ENCODE assay signal across 13 mouse cellular contexts in the genomic region with DNA sequence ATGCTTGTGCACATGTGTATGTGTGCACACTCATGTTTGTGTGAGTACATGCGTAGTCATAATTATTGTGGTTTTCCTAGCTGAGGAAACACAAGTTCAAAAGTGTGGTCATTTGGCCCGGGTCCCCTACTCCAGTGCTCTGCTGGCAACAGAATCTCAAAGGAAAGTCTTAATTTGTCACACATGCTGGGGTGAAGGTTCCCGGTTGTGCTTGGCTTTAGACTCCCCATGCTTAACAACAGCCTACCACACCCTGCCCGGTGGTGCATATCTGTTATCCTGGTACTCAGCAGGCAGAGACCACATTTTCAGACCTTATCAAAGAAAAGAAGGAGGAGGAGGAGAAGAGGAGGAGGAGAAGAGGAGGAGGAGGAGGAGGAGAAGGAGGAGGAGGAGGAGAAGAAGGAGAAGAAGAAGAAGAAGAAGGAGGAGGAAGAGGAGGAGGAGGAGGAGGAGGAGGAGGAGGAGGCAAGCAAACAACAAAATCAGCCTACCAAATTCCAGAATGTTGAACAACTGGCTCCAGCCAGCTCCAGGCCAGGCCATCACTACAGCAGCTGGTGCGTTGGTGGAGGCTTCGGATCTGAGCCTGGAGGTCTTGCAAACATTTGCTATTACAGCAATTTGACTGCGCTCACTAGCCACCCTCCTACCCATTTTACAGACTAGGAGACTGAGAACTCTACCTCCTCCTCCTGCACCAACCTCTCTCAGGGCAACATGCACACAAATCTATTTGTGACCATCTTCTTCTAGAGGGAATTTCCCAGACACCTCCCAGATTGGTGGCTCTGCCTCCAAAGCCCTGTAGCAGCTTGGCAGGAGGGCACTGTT. TPM values are rescaled to one million over a fixed set of nuclear protein-coding genes. Genes with fewer than 3 reads are reported as not detected.
DNase-seq lines count a peak whose midpoint lies in the region; ATAC-seq and TF ChIP-seq lines count a peak whose summit lies in the region.
"Had no signal": no experiment of that assay in that cellular context is flagged by ENCODE, and none has a peak within 500 bp of the region (broad histone marks: within the 10 kb centered on the region; RNA-seq: fewer than 3 reads in every experiment).

No protein-coding gene starts in this region.

- no peak overlapping the region for H3K27ac ChIP-seq in kidney, adult 2 months (ENCODE audit: insufficient read depth, low read depth, low read length)
- no peak overlapping the region for H3K27ac ChIP-seq in kidney, embryonic 16.5 days (ENCODE audit: low read length)
- H3K27ac ChIP-seq in heart, embryonic 14.5 days (replicated peaks in 1 of 2; ENCODE audit: control insufficient read depth in 1 of 2, insufficient read depth in 1 of 2, low read depth in 2 of 2, low read length in 2 of 2), result peak overlapping the region in 1 of 2 experiments; percentile 65; a peak in 2 of 4 replicates
- peak overlapping the region; percentile 74 for H3K27ac ChIP-seq in liver, embryonic 15.5 days (replicated peaks)

- DNase-seq in kidney, adult 2 months, result peak; percentile 48
- DNase-seq in adipocyte (ENCODE audit: low spot score), result peak; percentile 87
- no peak for DNase-seq in ovary, postnatal 36 days (ENCODE audit: low spot score)
- no peak for DNase-seq in layer of hippocampus, postnatal 14 days (ENCODE audit: low spot score in 2 of 2)
- DNase-seq in left cerebral cortex, postnatal 4 days, result no peak
- DNase-seq: lung, postnatal 14 days had no signal

- H3K9ac ChIP-seq in kidney, embryonic 16.5 days (replicated peaks; ENCODE audit: low read length), result no peak overlapping the region
- H3K9ac ChIP-seq in heart, embryonic 14.5 days (ENCODE audit: low read length), result 0 out of 2 replicates have a peak overlapping the region, but pooled peaks have one; percentile 50
- 0 out of 2 replicates have a peak overlapping the region, but pooled peaks have one; percentile 0 for H3K9ac ChIP-seq in liver, embryonic 15.5 days

- peaks cover 3% of the 10 kb centered on the region; the same call in 1 of the 2 replicates for H3K4me1 ChIP-seq in kidney, adult 2 months (ENCODE audit: control insufficient read depth, insufficient read depth, low read length)
- H3K4me1 ChIP-seq in kidney, embryonic 16.5 days (ENCODE audit: insufficient read depth, low read length), result peaks cover 19% of the 10 kb centered on the region
- H3K4me1 ChIP-seq in heart, embryonic 14.5 days (ENCODE audit: control insufficient read depth in 2 of 2, insufficient read depth in 2 of 2, low read length in 2 of 2), result peaks cover 22 to 28% of the 10 kb centered on the region in 2 experiments
- H3K4me1 ChIP-seq in liver, embryonic 15.5 days (replicated peaks), result peaks cover 54% of the 10 kb centered on the region

- no peaks in the 10 kb centered on the region for H3K9me3 ChIP-seq in kidney, embryonic 16.5 days (ENCODE audit: low read length)
- H3K9me3 ChIP-seq in heart, embryonic 14.5 days (ENCODE audit: control insufficient read depth, low read length), result no peaks in the 10 kb centered on the region
- no peaks in the 10 kb centered on the region for H3K9me3 ChIP-seq in liver, embryonic 15.5 days (replicated peaks)
- H3K9me3 ChIP-seq: G1E had no signal

- H3K36me3 ChIP-seq in kidney, adult 2 months (ENCODE audit: control insufficient read depth, insufficient read depth, low read length), result no peaks in the 10 kb centered on the region
- no peaks in the 10 kb centered on the region for H3K36me3 ChIP-seq in kidney, embryonic 16.5 days (ENCODE audit: insufficient read depth, low read length)
- H3K36me3 ChIP-seq in heart, embryonic 14.5 days (ENCODE audit: control insufficient read depth, insufficient read depth, low read length), result no peaks in the 10 kb centered on the region
- H3K36me3 ChIP-seq in liver, embryonic 15.5 days (replicated peaks), result no peaks in the 10 kb centered on the region
- H3K36me3 ChIP-seq: G1E had no signal

- 51% methylated on average over 7 of the region's 7 CpGs for WGBS in kidney, adult 2 months
- 57% methylated on average over 7 of the region's 7 CpGs for WGBS in kidney, embryonic 16.5 days
- WGBS in heart, embryonic 14.5 days, result 60% methylated on average over 7 of the region's 7 CpGs
- 48% methylated on average over 7 of the region's 7 CpGs for WGBS in liver, embryonic 15.5 days (ENCODE audit: insufficient replicate concordance)

- no peak for ATAC-seq in kidney, embryonic 16.5 days (ENCODE audit: low FRiP score, low TSS enrichment)
- ATAC-seq in heart, embryonic 14.5 days (ENCODE audit: insufficient number of reproducible peaks, insufficient read depth, low FRiP score, low read depth), result no peak
- peak; percentile 87 for ATAC-seq in liver, embryonic 15.5 days (ENCODE audit: insufficient read depth)

- no peak overlapping the region for H3K4me2 ChIP-seq in kidney, embryonic 16.5 days (replicated peaks; ENCODE audit: low read depth, low read length)
- H3K4me2 ChIP-seq in heart, embryonic 14.5 days (ENCODE audit: low read length), result peak overlapping the region; percentile 32; the same call in 1 of the 2 replicates
- H3K4me2 ChIP-seq in liver, embryonic 15.5 days, result peak overlapping the region; percentile 45; the same call in 1 of the 2 replicates

- no peak overlapping the region for H3K4me3 ChIP-seq in kidney, adult 2 months (ENCODE audit: insufficient read depth, low read depth, low read length)
- no peak overlapping the region for H3K4me3 ChIP-seq in kidney, embryonic 16.5 days (ENCODE audit: low read length)
- no peak overlapping the region for H3K4me3 ChIP-seq in heart, embryonic 14.5 days (ENCODE audit: control insufficient read depth in 1 of 2, insufficient read depth in 1 of 2, low read depth in 1 of 2, low read length in 2 of 2)
- H3K4me3 ChIP-seq in liver, embryonic 15.5 days (replicated peaks), result no peak overlapping the region
- H3K4me3 ChIP-seq: erythroblast, embryonic 14.5 days had no signal

- TF ChIP-seq CTCF in kidney, adult 2 months (conservative IDR thresholded peaks at IDR 0.05; ENCODE audit: insufficient read depth, insufficient read length, low read depth, low read length), result no peak

- H3K27me3 ChIP-seq in kidney, adult 2 months (replicated peaks; ENCODE audit: control insufficient read depth, insufficient read depth, low read length), result no peaks in the 10 kb centered on the region
- H3K27me3 ChIP-seq in kidney, embryonic 16.5 days (ENCODE audit: insufficient read depth, low read length), result no peaks in the 10 kb centered on the region
- H3K27me3 ChIP-seq in heart, embryonic 14.5 days (ENCODE audit: control insufficient read depth, insufficient read depth, low read length), result no peaks in the 10 kb centered on the region
- no peaks in the 10 kb centered on the region for H3K27me3 ChIP-seq in liver, embryonic 15.5 days

- intact Hi-C loops in left cerebral cortex, postnatal 4 days (cut with DNase I), result no loop called here

- TF ChIP-seq POLR2A in kidney, adult 2 months (IDR thresholded peaks at IDR 0.05; ENCODE audit: low read depth, low read length), result no peak

RNA-seq across cellular contexts. Expression of a gene that starts 5.5 kb away (rescaled TPM):
- polyA plus RNA-seq in kidney, adult 2 months (2012; rRNA removed), result 0.22 and 0.46 TPM in 2 replicates
- polyA plus RNA-seq in kidney, embryonic 16.5 days (2015; fragmentation: Nextera tagmentation; extraction: Ambion mirVana), result not detected in 2 replicates
- polyA plus RNA-seq in heart, embryonic 14.5 days (2014; fragmentation: Nextera tagmentation; extraction: Ambion mirVana), result not detected in 2 replicates
- not detected in 2 replicates for polyA plus RNA-seq in liver, embryonic 15.5 days (2015; fragmentation: Nextera tagmentation; extraction: Ambion mirVana)
- total RNA-seq in layer of hippocampus, postnatal 14 days (2021), result not detected
- total RNA-seq in left cerebral cortex, postnatal 4 days (2021), result not detected
- polyA plus RNA-seq: erythroblast, embryonic 14.5 days; G1E; large intestine, adult 2 months; neural tube, embryonic 14.5 days had no signal

RNA-seq across cellular contexts. Expression of a gene that starts 17.2 kb away (rescaled TPM):
- polyA plus RNA-seq in kidney, adult 2 months (2012; rRNA removed), result not detected in 2 replicates
- not detected in 2 replicates for polyA plus RNA-seq in kidney, embryonic 16.5 days (2015; fragmentation: Nextera tagmentation; extraction: Ambion mirVana)
- not detected in 2 replicates for polyA plus RNA-seq in heart, embryonic 14.5 days (2014; fragmentation: Nextera tagmentation; extraction: Ambion mirVana)
- 0.18 and 1.0 TPM in 2 replicates for polyA plus RNA-seq in liver, embryonic 15.5 days (2015; fragmentation: Nextera tagmentation; extraction: Ambion mirVana)
- total RNA-seq in layer of hippocampus, postnatal 14 days (2021), result not detected
- total RNA-seq in left cerebral cortex, postnatal 4 days (2021), result not detected
- total RNA-seq: G1E had no signal
- polyA plus RNA-seq: erythroblast, embryonic 14.5 days; G1E; neural tube, embryonic 14.5 days had no signal

RNA-seq across cellular contexts. Expression of a gene that starts 21.0 kb away (rescaled TPM):
- polyA plus RNA-seq in kidney, adult 2 months (2012; rRNA removed), result 29.7 and 34.7 TPM in 2 replicates
- 39.6 and 41.7 TPM in 2 replicates for polyA plus RNA-seq in kidney, embryonic 16.5 days (2015; fragmentation: Nextera tagmentation; extraction: Ambion mirVana)
- polyA plus RNA-seq in heart, embryonic 14.5 days (2014; fragmentation: Nextera tagmentation; extraction: Ambion mirVana), result 67.5 and 68.3 TPM in 2 replicates
- 3.9 and 5.1 TPM in 2 replicates for polyA plus RNA-seq in liver, embryonic 15.5 days (2015; fragmentation: Nextera tagmentation; extraction: Ambion mirVana)
- total RNA-seq in layer of hippocampus, postnatal 14 days (2021), result 10 to 100 TPM; 11.5 to 17.9 TPM
- 10 to 100 TPM; 14.9 to 15.0 TPM for total RNA-seq in left cerebral cortex, postnatal 4 days (2021)
- polyA plus RNA-seq: G1E had no signal

RNA-seq across cellular contexts. Expression of a gene that starts 38.0 kb away (rescaled TPM):
- not detected in 2 replicates for polyA plus RNA-seq in kidney, adult 2 months (2012; rRNA removed)
- polyA plus RNA-seq in kidney, embryonic 16.5 days (2015; fragmentation: Nextera tagmentation; extraction: Ambion mirVana), result not detected in 2 replicates
- not detected in 2 replicates for polyA plus RNA-seq in heart, embryonic 14.5 days (2014; fragmentation: Nextera tagmentation; extraction: Ambion mirVana)
- polyA plus RNA-seq in liver, embryonic 15.5 days (2015; fragmentation: Nextera tagmentation; extraction: Ambion mirVana), result not detected in 2 replicates
- total RNA-seq in layer of hippocampus, postnatal 14 days (2021), result not detected
- total RNA-seq in left cerebral cortex, postnatal 4 days (2021), result not detected
- total RNA-seq: G1E had no signal
- polyA plus RNA-seq: erythroblast, embryonic 14.5 days; G1E; large intestine, adult 2 months; neural tube, embryonic 14.5 days had no signal

Comparison
In these comparisons a context has a peak if more than half of its experiments do, and no peak if none do; other contexts are left out.
1. DNase-seq: peak in kidney, adult 2 months (single experiment) and adipocyte (single experiment); none in ovary, postnatal 36 days (single experiment), layer of hippocampus, postnatal 14 days (0 of 2) and left cerebral cortex, postnatal 4 days (single experiment).